Mouse (Mus musculus) hindbrain, embryonic 11.5 days (tissue): ENCODE measurements around the gene Fbxo11. TPM values are rescaled to one million over a fixed set of nuclear protein-coding genes. Genes with fewer than 3 reads are reported as not detected.
A peak's percentile ranks its signal among the peaks of the same experiment; 100 is the strongest.

ENCODE experiments used
- ATAC-seq: fragments of 200-750 bp; cut with Nextera tagmentation; 2 replicates; pipeline ENCODE4 v1.8.0; 2017; ENCODE audit warnings: mild to moderate bottlenecking, moderate TSS enrichment, moderate library complexity; ENCODE audit not compliant: low FRiP score
- DNase-seq: peaks from one replicate; pipeline ENCODE4 v3.0.0-alpha.2; 2015; ENCODE audit warnings: low spot score
- H3K27ac ChIP-seq: fragments of 300-500 bp; sonication (generic); 2 replicates; pipeline ENCODE4 v1.5.1; 2014; ENCODE audit warnings: mild to moderate bottlenecking, low read depth, low read length
- H3K27me3 ChIP-seq: fragments of 300-500 bp; sonication (generic); 2 replicates; pipeline ENCODE4 v1.6.1; 2014; ENCODE audit warnings: mild to moderate bottlenecking, low read length, moderate library complexity, mixed read lengths; ENCODE audit not compliant: control insufficient read depth, insufficient read depth
- H3K36me3 ChIP-seq: fragments of 300-500 bp; sonication (generic); 2 replicates; pipeline ENCODE4 v1.6.1; 2014; ENCODE audit warnings: mild to moderate bottlenecking, low read length, moderate library complexity, mixed read lengths; ENCODE audit not compliant: control insufficient read depth, insufficient read depth
- H3K4me1 ChIP-seq: fragments of 300-500 bp; sonication (generic); replicated peaks from 2 replicates; pipeline ENCODE4 v1.6.1; 2014; ENCODE audit warnings: low read length, mixed read lengths; ENCODE audit not compliant: control insufficient read depth, insufficient read depth
- H3K4me2 ChIP-seq: fragments of 300-500 bp; sonication (generic); replicated peaks from 2 replicates; pipeline ENCODE4 v1.6.1; 2014; ENCODE audit warnings: mild to moderate bottlenecking, low read depth, low read length
- H3K4me3 ChIP-seq: fragments of 300-500 bp; sonication (generic); 2 replicates; pipeline ENCODE4 v1.5.1; 2014; ENCODE audit warnings: low read depth, low read length
- H3K9ac ChIP-seq: fragments of 300-500 bp; sonication (generic); 2 replicates; pipeline ENCODE4 v1.6.1; 2014; ENCODE audit warnings: low read depth, low read length
- H3K9me3 ChIP-seq: fragments of 300-500 bp; sonication (generic); 2 replicates; pipeline ENCODE4 v1.6.1; 2016; ENCODE audit warnings: low read length; ENCODE audit not compliant: control insufficient read depth
- WGBS: fragments of 180-500 bp; shearing (Covaris S2); extraction: QIAGEN DNeasy Blood & Tissue Kit; methylation state at CpG from one replicate; pipeline ENCODE4 v1.1.7; 2014; 5-methylcytosine and 5-hydroxymethylcytosine counted together
- polyA plus RNA-seq: library from polyadenylated mRNA; unstranded; fragments of >200 nt; fragmentation: Nextera tagmentation; extraction: Ambion mirVana; gene quantifications from 2 replicates; pipeline ENCODE4 v1.2.1, GENCODE M21; 2014

The Fbxo11 gene
- polyA plus RNA-seq: 41.5 and 44.7 TPM in 2 replicates

DNA sequence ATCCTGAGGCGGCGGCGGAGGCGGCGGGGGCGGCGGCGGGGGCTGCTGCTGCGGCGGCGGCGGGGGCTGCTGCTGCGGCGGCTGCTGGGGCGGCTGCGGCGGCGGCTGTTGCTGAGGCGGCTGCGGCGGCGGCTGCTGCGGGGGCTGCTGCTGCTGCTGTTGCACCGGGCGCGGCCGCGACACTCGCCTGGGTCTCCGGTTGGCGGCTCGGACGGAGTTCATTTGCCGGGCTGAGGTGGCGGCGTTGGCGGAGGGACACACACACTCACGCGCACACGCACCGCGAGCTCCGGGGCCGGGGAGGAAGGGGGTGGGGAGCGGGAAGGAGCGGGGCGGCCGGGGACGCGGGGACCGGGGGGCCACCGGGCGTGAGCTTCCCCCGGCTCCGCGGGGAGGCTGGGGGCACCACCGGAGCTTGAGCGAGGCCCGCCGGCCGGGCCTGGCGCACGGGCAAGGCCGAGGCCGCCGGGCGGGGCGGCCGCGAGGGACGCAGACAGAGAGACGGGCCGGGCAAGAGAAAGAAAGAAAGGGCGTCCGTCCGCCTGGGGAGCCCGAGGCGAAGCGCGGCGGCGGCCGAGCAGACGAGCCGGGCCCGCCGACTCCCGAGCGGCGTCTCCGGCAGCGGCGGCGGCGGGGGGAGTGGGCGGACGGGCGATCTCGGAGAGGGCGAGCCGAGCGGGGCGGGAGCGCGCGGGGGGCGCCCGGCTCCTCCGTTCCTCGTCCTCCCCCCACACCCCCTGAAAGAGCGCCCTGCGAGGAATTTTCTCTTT, at the start of gene Fbxo11:
Gene Fbxo11, minus strand, starts transcription at position 261 of the 770 bp plus-strand sequence.
- no peaks in the 10 kb centered on the region for H3K9me3 ChIP-seq
- ATAC-seq (peak; percentile 39), DNase-seq (peak; percentile 71)
- peak within 1 kb of the TSS; percentile 72 for H3K4me3 ChIP-seq
- WGBS: under 1% methylated on average over 24 of the region's 112 CpGs
- H3K9ac ChIP-seq: peak within 1 kb of the TSS; percentile 95
- no peaks in the 10 kb centered on the region for H3K4me1 ChIP-seq
- peak within 1 kb of the TSS; percentile 100 for H3K27ac ChIP-seq
- peak within 1 kb of the TSS; percentile 75 for H3K4me2 ChIP-seq
- no peaks in the 10 kb centered on the region for H3K36me3 ChIP-seq
- no peaks in the 10 kb centered on the region for H3K27me3 ChIP-seq

DNA sequence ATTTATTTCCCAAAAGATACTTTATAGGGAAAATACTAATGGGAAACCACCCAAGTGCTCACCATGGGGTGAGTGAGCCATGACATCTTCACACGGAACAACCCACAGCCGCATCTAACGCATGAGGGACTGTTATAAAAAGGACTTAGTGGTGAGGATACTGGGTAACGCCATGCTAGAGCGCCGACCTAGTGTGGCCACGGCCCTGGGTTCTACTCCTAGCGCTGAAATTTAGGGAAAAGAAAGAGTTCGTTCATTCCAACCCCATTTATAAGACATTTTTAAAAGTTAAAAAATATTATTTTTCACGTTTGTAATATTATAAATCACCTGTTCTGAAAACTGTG, 48.8 kb upstream of the Fbxo11 start:
- 91% methylated on average over 10 of the region's 10 CpGs for WGBS
- DNase-seq (no peak), ATAC-seq (no peak)
- H3K27ac ChIP-seq: no peak overlapping the region
- no peaks in the 10 kb centered on the region for H3K9me3 ChIP-seq
- H3K4me1 ChIP-seq: no peaks in the 10 kb centered on the region
- no peak overlapping the region for H3K4me3 ChIP-seq
- no peak overlapping the region for H3K4me2 ChIP-seq
- no peaks in the 10 kb centered on the region for H3K27me3 ChIP-seq
- no peaks in the 10 kb centered on the region for H3K36me3 ChIP-seq
- no peak overlapping the region for H3K9ac ChIP-seq

DNA sequence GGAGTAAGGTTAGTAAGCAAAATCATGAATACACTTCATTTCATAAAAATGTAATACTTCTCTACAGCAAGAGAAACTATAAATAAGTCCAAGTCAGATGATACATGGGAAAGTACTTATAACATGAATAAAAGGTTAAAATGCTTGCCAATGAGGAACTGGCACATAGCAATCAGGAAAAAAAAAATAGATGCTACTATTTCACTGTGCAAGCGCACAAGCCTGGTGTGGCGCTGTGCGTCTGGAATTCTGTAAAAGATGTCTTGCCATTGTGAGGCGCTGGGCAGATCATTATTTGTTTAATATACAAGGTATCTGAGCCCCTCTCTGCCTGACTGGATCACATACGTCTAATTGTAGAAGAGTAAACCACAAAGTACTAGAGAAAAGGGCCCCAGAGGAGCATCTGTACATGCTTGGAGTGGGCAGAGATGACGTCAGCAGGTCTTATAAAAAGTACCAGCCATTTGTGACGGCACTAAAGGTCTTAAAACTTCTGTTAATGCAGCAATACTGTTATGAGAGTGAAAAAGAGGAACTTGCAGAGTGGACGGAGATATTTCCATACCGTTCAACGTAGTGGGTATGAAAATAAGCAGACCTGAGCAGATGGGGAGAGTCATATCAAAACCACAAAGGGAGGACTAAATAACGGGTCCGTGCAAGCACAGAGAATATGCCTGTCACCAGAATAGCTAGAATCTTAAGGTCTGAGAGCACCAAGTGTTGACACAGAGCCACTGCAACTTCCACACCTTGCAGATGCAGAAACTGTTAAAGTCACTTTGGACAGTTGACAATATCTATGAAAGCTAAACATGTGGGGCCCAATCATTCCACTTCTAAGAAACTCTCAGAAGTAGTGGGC, 48.2 kb upstream of the Fbxo11 start:
- 90% methylated on average over 12 of the region's 12 CpGs for WGBS
- Histone ChIP-seq H3K9me3 (no peaks in the 10 kb centered on the region), H3K4me2 (no peak overlapping the region), H3K4me1 (no peaks in the 10 kb centered on the region), H3K27me3 (no peaks in the 10 kb centered on the region), H3K27ac (no peak overlapping the region), H3K36me3 (no peaks in the 10 kb centered on the region), H3K4me3 (no peak overlapping the region), H3K9ac (no peak overlapping the region)
- DNase-seq (no peak), ATAC-seq (no peak)

DNA sequence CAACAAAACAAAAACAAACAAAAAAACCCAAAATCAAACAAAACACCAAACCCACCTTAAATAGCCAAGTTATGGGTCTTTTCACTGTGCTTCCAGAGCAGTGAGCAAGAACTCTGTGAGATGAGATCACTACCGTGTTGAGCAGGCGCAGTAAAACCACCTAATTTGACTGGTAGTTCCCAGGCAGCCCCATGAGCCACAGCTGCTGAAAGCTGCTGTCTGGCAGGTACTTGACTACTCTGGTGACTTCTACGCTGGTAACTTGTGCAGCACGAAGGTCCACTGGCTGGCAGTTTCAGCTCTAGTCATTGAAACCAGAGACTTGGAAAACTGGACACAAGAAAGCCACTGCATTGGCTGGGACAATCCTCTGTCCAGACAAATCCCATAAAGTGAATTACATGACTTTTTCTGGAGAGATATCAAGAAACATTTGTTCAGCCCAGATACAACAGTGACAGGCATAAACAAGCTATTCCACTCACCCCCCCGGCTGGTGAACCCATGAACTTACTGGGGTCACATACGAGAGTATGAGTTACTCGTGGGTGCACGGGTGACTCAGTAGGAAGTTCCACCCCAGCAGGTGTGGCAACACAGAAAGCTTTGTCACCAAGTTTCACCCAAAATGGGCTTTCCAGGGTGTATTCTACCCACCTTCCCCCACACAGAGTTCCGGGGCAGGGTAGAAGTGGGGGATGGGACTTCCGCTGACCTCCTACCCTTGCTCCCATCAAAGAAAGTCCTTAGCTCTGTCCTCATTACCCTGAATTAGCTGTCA, 47.0 kb upstream of the Fbxo11 start:
- H3K36me3 ChIP-seq: no peaks in the 10 kb centered on the region
- H3K27me3 ChIP-seq: no peaks in the 10 kb centered on the region
- H3K4me1 ChIP-seq: no peaks in the 10 kb centered on the region
- no peak overlapping the region for H3K9ac ChIP-seq
- ATAC-seq: no peak
- H3K27ac ChIP-seq: no peak overlapping the region
- no peak overlapping the region for H3K4me3 ChIP-seq
- WGBS: 83% methylated on average over 10 of the region's 10 CpGs
- H3K9me3 ChIP-seq: no peaks in the 10 kb centered on the region
- no peak overlapping the region for H3K4me2 ChIP-seq
- no peak for DNase-seq

DNA sequence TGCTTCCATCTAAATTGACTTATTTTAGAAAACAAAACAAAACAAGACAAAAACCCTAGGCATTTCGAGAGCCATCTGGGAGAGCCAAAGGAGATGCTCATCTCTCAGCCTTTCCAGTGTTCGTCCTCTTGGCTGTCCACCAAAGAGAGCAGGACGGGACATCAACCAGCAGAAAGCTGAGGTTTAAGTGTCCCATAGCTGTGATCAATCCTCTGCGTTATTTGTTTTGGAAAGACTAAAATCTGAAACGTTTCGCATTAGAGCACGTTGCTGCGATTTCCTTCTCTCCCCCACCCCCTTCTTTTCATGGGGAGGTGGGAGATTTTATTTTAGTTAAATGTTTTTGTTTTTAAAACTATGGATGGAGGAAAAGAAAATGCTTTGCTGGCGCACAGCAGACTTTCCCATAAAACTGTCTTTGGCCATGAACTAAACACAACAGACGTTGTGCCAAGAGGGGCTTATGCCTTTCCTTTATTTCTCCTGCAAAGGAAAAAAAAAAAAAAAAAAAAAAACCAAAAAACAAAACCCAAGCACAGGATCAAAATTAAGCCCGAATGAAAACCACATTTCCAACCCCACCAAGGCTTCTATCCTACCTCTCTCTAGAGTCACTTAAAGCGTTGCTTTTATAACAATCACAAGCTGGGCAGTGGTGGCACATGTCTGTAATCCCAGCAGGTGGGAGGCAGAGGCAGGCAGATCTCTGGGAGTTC, 46.1 kb upstream of the Fbxo11 start:
- DNase-seq (no peak), ATAC-seq (no peak)

DNA sequence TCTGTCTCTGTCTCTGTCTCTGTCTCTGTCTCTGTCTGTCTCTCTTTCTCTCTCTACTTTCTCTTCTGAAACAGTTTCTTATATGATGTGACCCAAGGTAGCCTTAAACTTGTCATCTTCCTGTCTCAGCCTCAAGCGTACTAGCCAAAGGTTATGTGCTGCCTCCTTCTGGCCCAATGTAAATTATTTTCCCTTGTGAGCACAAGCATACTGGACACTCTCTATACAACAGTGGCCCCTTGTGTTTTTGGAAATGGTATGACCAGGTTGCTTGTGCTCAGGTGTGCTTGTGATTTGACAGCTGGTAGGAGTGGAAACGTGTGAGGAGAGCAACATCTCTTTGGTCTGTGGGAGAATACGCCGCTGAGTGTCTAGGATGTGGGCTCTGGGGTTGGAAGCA, 42.6 kb upstream of the Fbxo11 start:
- no peaks in the 10 kb centered on the region for H3K9me3 ChIP-seq
- H3K4me3 ChIP-seq: no peak overlapping the region
- H3K27ac ChIP-seq: no peak overlapping the region
- no peak for ATAC-seq
- no peaks in the 10 kb centered on the region for H3K4me1 ChIP-seq
- no peak overlapping the region for H3K4me2 ChIP-seq
- H3K9ac ChIP-seq: no peak overlapping the region
- WGBS: 88% methylated on average over 4 of the region's 4 CpGs
- H3K36me3 ChIP-seq: no peaks in the 10 kb centered on the region
- no peak for DNase-seq
- H3K27me3 ChIP-seq: no peaks in the 10 kb centered on the region

More for the DNA sequence above, 46.1 kb upstream of the Fbxo11 start:
- Histone ChIP-seq H3K4me1 (no peaks in the 10 kb centered on the region), H3K36me3 (no peaks in the 10 kb centered on the region), H3K4me2 (no peak overlapping the region), H3K27me3 (no peaks in the 10 kb centered on the region), H3K27ac (no peak overlapping the region), H3K9ac (no peak overlapping the region), H3K4me3 (no peak overlapping the region), H3K9me3 (no peaks in the 10 kb centered on the region)
- 92% methylated on average over 12 of the region's 12 CpGs for WGBS

DNA sequence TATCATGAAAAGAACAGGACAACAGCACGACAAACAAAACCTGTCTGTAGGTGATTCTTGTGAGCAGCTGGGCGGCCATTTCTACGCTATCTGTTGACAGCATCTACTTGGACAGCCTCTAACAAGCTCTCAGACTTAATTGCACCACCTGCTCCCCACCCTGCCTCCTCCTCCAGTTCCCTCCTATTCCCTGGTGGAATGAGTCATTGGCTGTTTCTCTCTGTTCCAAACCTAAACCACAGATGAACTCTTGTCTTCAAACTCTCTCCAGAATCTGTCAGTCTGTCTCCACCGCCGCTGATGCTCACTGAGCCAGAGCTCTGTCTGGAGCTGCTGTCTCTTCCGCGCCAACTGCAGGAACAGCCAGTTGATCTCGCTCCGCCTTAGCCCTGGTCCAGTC, 41.3 kb upstream of the Fbxo11 start:
- H3K27ac ChIP-seq: no peak overlapping the region
- 94% methylated on average over 9 of the region's 9 CpGs for WGBS
- no peak overlapping the region for H3K9ac ChIP-seq
- H3K4me2 ChIP-seq: no peak overlapping the region
- H3K27me3 ChIP-seq: no peaks in the 10 kb centered on the region
- peak; percentile 13 for DNase-seq
- H3K36me3 ChIP-seq: no peaks in the 10 kb centered on the region
- ATAC-seq: no peak
- no peak overlapping the region for H3K4me3 ChIP-seq
- no peaks in the 10 kb centered on the region for H3K9me3 ChIP-seq
- H3K4me1 ChIP-seq: no peaks in the 10 kb centered on the region

DNA sequence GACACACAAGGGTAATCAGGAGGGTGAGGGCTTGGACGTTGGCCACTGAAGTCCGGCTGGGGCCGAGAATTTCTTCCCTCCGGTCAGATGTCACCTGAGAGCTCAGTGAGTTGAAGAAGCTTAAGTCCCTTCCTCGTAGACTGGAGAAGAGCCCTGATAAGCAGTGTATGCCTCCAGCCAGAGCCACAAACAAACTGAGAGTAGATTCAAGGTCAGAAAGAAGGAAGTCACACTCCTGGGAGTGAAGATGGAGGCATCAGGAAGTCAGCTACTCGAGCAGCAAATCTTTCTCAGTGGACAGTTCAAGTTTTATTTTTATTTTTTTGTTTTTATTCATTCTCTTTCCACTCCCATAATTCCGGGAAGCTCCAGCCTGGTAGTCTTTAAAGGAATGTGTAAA, 37.5 kb upstream of the Fbxo11 start:
- no peaks in the 10 kb centered on the region for H3K27me3 ChIP-seq
- DNase-seq (no peak), ATAC-seq (no peak)
- H3K9me3 ChIP-seq: no peaks in the 10 kb centered on the region
- H3K4me1 ChIP-seq: no peaks in the 10 kb centered on the region
- H3K9ac ChIP-seq: no peak overlapping the region
- no peak overlapping the region for H3K4me2 ChIP-seq
- H3K36me3 ChIP-seq: no peaks in the 10 kb centered on the region
- 82% methylated on average over 7 of the region's 7 CpGs for WGBS
- H3K27ac ChIP-seq: no peak overlapping the region
- no peak overlapping the region for H3K4me3 ChIP-seq
